Mouse (Mus musculus) heart, postnatal 0 days (tissue): ENCODE measurements around the gene Lamtor2.

Source experiments
- CTCF ChIP-seq: IDR thresholded peaks from 2 replicates; pipeline ENCODE4 v1.5.1; 2016; ENCODE audit warnings: antibody characterized with exemption, control low read depth, low read depth
- EP300 ChIP-seq: IDR thresholded peaks from 2 replicates; pipeline ENCODE4 v1.6.1; 2016; ENCODE audit warnings: antibody characterized with exemption, low read depth

DNA sequence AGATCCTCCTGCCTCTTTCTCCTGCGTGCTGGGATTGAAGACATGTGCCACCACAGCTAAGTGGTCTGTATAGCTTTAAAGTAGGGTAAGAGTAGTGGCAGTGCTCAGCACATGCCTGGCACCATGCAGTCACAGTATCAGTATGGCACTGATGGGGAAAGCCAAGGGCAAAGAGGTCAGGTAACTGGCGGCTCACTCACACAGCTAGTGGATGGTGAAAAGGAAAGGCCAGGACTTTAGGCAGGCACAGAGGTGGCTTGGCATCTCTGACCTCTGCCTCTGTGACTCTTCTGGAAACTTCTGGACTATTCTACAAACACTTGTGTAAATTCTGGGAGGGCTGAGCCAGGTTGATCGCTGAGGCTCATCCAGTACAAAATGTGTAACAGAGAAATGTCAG, 13.2 kb upstream of the Lamtor2 start:
- TF ChIP-seq CTCF: no peak
- no peak for TF ChIP-seq EP300
